Mouse (Mus musculus): Measurements from ENCODE around the gene Agrp.
A peak's percentile ranks its signal among the peaks of the same experiment; 100 is the strongest.

Agrp gene

DNA sequence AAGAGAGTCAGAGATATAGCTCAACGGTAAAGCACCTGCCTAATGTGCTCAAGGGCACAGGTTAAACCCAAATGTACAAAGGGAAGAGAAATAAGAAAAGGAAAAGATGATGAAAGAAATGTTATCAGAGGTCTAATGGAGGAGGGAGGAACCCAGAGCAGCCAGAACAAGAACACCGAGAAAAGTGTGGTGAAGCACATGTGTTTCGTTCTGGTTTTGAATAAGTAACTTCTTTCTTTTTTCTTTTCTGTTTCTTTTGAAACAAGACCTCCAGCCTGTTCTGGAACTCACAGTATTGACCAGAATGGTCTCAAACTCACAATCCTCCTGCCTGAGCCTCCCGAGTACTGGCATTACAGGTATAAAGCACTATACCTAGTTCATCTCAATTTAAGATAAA is 7.9 kb downstream of the Agrp start:
- TF ChIP-seq NANOG (IDR thresholded peaks at IDR 0.05; ENCODE audit: borderline replicate concordance, low read length) (no peak), POU5F1 (IDR thresholded peaks at IDR 0.05; ENCODE audit: borderline replicate concordance, low read length) (no peak), CTCF (conservative IDR thresholded peaks at IDR 0.05; ENCODE audit: low read length) (no peak)
- peaks cover 32% of the 10 kb centered on the region for H3K4me1 ChIP-seq (replicated peaks; ENCODE audit: low read depth, low read length)

DNA sequence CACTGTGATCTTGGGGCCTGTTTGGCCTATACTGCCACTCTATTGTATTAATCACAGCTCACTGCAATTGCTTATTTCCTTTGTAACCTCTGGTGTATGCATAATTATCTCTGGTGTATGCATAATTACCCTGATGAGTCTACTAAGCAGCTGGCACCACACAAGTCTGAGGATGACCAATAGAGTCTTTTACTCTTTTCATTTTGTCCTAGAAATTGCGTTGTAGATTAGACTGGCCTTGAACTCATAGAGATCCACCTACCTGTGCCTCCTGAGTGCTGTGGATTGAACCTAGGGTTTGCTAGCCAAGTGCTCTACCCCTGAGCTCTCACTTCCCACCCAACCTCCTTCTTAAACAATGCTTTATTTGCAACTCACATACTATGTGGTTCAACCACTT is 11.1 kb downstream of the Agrp start:
- H3K9me3 ChIP-seq (ENCODE audit: low read length), result no peaks in the 10 kb centered on the region
- no peak for TF ChIP-seq NANOG (IDR thresholded peaks at IDR 0.05; ENCODE audit: borderline replicate concordance, low read length)
- TF ChIP-seq CTCF (conservative IDR thresholded peaks at IDR 0.05; ENCODE audit: low read length), result no peak
- TF ChIP-seq POU5F1 (IDR thresholded peaks at IDR 0.05; ENCODE audit: borderline replicate concordance, low read length), result no peak
- no peaks in the 10 kb centered on the region for H3K27me3 ChIP-seq (ENCODE audit: insufficient read depth, low read length)
- peaks cover 18% of the 10 kb centered on the region for H3K36me3 ChIP-seq (ENCODE audit: insufficient read depth, low read length)
- no peak overlapping the region for H3K4me3 ChIP-seq (replicated peaks; ENCODE audit: low read length)
- peaks cover 56% of the 10 kb centered on the region for H3K4me1 ChIP-seq (replicated peaks; ENCODE audit: low read depth, low read length)

More for the DNA sequence above, 7.9 kb downstream of the Agrp start:
- H3K36me3 ChIP-seq (ENCODE audit: insufficient read depth, low read length), result peaks cover 14% of the 10 kb centered on the region
- H3K4me3 ChIP-seq (replicated peaks; ENCODE audit: low read length), result no peak overlapping the region
- no peaks in the 10 kb centered on the region for H3K27me3 ChIP-seq (ENCODE audit: insufficient read depth, low read length)
- no peaks in the 10 kb centered on the region for H3K9me3 ChIP-seq (ENCODE audit: low read length)

- H3K4me3 ChIP-seq (replicated peaks; ENCODE audit: low read length), result no peak overlapping the region
- TF ChIP-seq CTCF (conservative IDR thresholded peaks at IDR 0.05; ENCODE audit: low read length), result no peak
- TF ChIP-seq POU5F1 (IDR thresholded peaks at IDR 0.05; ENCODE audit: borderline replicate concordance, low read length), result no peak
- no peak for TF ChIP-seq NANOG (IDR thresholded peaks at IDR 0.05; ENCODE audit: borderline replicate concordance, low read length)
- peaks cover 64% of the 10 kb centered on the region for H3K4me1 ChIP-seq (replicated peaks; ENCODE audit: low read depth, low read length)
- no peaks in the 10 kb centered on the region for H3K27me3 ChIP-seq (ENCODE audit: insufficient read depth, low read length)
- H3K9me3 ChIP-seq (ENCODE audit: low read length), result no peaks in the 10 kb centered on the region
- H3K36me3 ChIP-seq (ENCODE audit: insufficient read depth, low read length), result peaks cover 29% of the 10 kb centered on the region
Observed at GRCm38 (mm10) chr8:105624831-105625230, 12.4 kb downstream of the Agrp start.

GRCm38 (mm10) chr8:105624401-105624800 is 12.8 kb downstream of the Agrp start:
- no peak overlapping the region for H3K4me3 ChIP-seq (replicated peaks; ENCODE audit: low read length)

DNA sequence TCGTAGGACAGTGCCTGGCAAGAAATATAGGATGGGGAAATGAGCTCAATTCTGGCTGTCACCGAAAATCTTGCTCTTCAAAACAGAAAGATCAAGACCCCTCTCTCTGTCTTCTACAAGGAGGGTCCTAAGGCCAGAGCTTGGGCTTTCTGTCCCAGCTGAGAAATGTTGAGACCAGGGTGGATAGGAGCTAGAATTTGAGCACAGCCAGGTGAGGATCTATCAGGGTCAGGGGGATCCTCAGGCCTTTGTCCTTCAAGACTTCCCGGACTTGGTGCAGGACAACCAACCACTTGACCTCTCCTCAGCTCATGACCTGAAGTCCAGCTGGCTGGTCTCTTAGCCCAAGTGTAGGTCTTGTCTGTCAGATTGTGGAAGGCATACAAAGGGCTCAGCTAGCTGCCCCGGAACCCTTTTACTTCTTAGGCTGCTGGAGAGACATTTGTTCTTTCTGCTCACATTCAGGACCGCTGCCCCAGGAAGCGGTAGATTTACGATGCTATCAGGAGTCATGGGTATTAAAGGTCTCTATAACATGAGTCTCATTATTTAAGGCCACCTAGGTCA is 13.4 kb downstream of the Agrp start:
- no peaks in the 10 kb centered on the region for H3K9me3 ChIP-seq (ENCODE audit: low read length)
- TF ChIP-seq POU5F1 (IDR thresholded peaks at IDR 0.05; ENCODE audit: borderline replicate concordance, low read length) (no peak), NANOG (IDR thresholded peaks at IDR 0.05; ENCODE audit: borderline replicate concordance, low read length) (no peak), CTCF (conservative IDR thresholded peaks at IDR 0.05; ENCODE audit: low read length) (no peak)
- H3K4me3 ChIP-seq (replicated peaks; ENCODE audit: low read length), result peak overlapping the region; percentile 42
- H3K27me3 ChIP-seq (ENCODE audit: insufficient read depth, low read length), result no peaks in the 10 kb centered on the region
- H3K4me1 ChIP-seq (replicated peaks; ENCODE audit: low read depth, low read length), result peaks cover 75% of the 10 kb centered on the region
- peaks cover 29% of the 10 kb centered on the region for H3K36me3 ChIP-seq (ENCODE audit: insufficient read depth, low read length)

More at GRCm38 (mm10) chr8:105624401-105624800, 12.8 kb downstream of the Agrp start:
- Histone ChIP-seq H3K27me3 (ENCODE audit: insufficient read depth, low read length) (no peaks in the 10 kb centered on the region), H3K36me3 (ENCODE audit: insufficient read depth, low read length) (peaks cover 29% of the 10 kb centered on the region), H3K9me3 (ENCODE audit: low read length) (no peaks in the 10 kb centered on the region), H3K4me1 (replicated peaks; ENCODE audit: low read depth, low read length) (peaks cover 68% of the 10 kb centered on the region)
- no peak for TF ChIP-seq POU5F1 (IDR thresholded peaks at IDR 0.05; ENCODE audit: borderline replicate concordance, low read length)
- no peak for TF ChIP-seq NANOG (IDR thresholded peaks at IDR 0.05; ENCODE audit: borderline replicate concordance, low read length)
- no peak for TF ChIP-seq CTCF (conservative IDR thresholded peaks at IDR 0.05; ENCODE audit: low read length)

- H3K27me3 ChIP-seq (ENCODE audit: insufficient read depth, low read length), result no peaks in the 10 kb centered on the region
- peaks cover 81% of the 10 kb centered on the region for H3K4me1 ChIP-seq (replicated peaks; ENCODE audit: low read depth, low read length)
- H3K4me3 ChIP-seq (replicated peaks; ENCODE audit: low read length), result peak overlapping the region; percentile 42
- no peak for TF ChIP-seq CTCF (conservative IDR thresholded peaks at IDR 0.05; ENCODE audit: low read length)
- no peak for TF ChIP-seq POU5F1 (IDR thresholded peaks at IDR 0.05; ENCODE audit: borderline replicate concordance, low read length)
- peak; percentile 38; the same call in 1 of the 2 replicates for TF ChIP-seq NANOG (IDR thresholded peaks at IDR 0.05; ENCODE audit: borderline replicate concordance, low read length)
- H3K36me3 ChIP-seq (ENCODE audit: insufficient read depth, low read length), result peaks cover 36% of the 10 kb centered on the region
- no peaks in the 10 kb centered on the region for H3K9me3 ChIP-seq (ENCODE audit: low read length)
Observed at GRCm38 (mm10) chr8:105623118-105623517, 14.1 kb downstream of the Agrp start.

GRCm38 (mm10) chr8:105622421-105622920 is 14.7 kb downstream of the Agrp start:
- H3K27me3 ChIP-seq (ENCODE audit: insufficient read depth, low read length), result no peaks in the 10 kb centered on the region
- H3K9me3 ChIP-seq (ENCODE audit: low read length), result no peaks in the 10 kb centered on the region
- TF ChIP-seq CTCF (conservative IDR thresholded peaks at IDR 0.05; ENCODE audit: low read length) (peak; percentile 90), NANOG (IDR thresholded peaks at IDR 0.05; ENCODE audit: borderline replicate concordance, low read length) (no peak)
- peaks cover 42% of the 10 kb centered on the region for H3K36me3 ChIP-seq (ENCODE audit: insufficient read depth, low read length)
- H3K4me1 ChIP-seq (replicated peaks; ENCODE audit: low read depth, low read length), result peaks cover 86% of the 10 kb centered on the region
- H3K4me3 ChIP-seq (replicated peaks; ENCODE audit: low read length), result peak overlapping the region; percentile 42

DNA sequence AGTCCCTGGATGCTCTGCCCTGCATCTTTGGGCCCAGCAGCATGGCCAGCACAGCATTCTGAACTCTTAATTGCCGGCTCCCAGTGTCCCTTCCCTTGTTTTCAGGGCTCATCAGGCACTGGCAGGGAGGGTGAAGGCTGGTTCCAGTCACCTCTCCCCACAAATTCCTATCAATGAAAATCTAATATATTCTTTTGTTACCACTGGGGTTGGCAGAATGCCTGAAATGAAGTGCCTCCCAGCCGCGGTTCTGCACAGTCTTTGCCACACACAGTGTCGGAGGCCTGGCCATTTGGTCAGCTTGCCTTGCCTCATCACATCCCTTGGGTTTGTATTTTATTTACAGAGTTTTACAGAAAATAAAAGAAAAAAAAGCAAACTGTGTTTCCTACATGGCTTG is 15.4 kb downstream of the Agrp start:
- Histone ChIP-seq H3K9me3 (ENCODE audit: low read length) (no peaks in the 10 kb centered on the region), H3K27me3 (ENCODE audit: insufficient read depth, low read length) (no peaks in the 10 kb centered on the region), H3K4me1 (replicated peaks; ENCODE audit: low read depth, low read length) (peaks cover 92% of the 10 kb centered on the region), H3K36me3 (ENCODE audit: insufficient read depth, low read length) (peaks cover 49% of the 10 kb centered on the region), H3K4me3 (replicated peaks; ENCODE audit: low read length) (peak overlapping the region; percentile 20; the same call in 1 of the 2 replicates)
- TF ChIP-seq CTCF (conservative IDR thresholded peaks at IDR 0.05; ENCODE audit: low read length) (no peak), POU5F1 (IDR thresholded peaks at IDR 0.05; ENCODE audit: borderline replicate concordance, low read length) (no peak), NANOG (IDR thresholded peaks at IDR 0.05; ENCODE audit: borderline replicate concordance, low read length) (no peak)

Data from E14TG2a.4 (cell line).